Mouse (Mus musculus) left cerebral cortex, adult 2 months (tissue): ENCODE results near the gene Rab3gap2. TPM values are rescaled to one million over a fixed set of nuclear protein-coding genes. Genes with fewer than 3 reads are reported as not detected.

Experiments
- DNase-seq, 2 experiments: peaks; one replicate each; pipeline ENCODE4 v3.0.0; 2021 to 2022; ENCODE audit warnings: low spot score in 2 of 2, mixed read lengths in 1 of 2; ENCODE audit errors: extremely low spot score in 1 of 2
- H3K27ac ChIP-seq: fragments of 200-600 bp; 2 replicates; pipeline ENCODE4 v1.8.1; 2022
- H3K4me3 ChIP-seq: fragments of 200-600 bp; 2 replicates; pipeline ENCODE4 v1.8.1; 2022
- CTCF ChIP-seq: fragments of 200-600 bp; IDR thresholded peaks from 2 replicates; pipeline ENCODE4 v1.8.1; 2022; ENCODE audit warnings: antibody characterized with exemption, mild to moderate bottlenecking, moderate library complexity
- intact Hi-C: fragments of 180-260 bp; cut with DNase I; formaldehyde crosslinking; loops from one replicate; pipeline ENCODE4 v1.15.1; 2025
- total RNA-seq, 2 experiments: library from RNA; stranded (reverse); gene quantifications; 2 replicates each; pipeline ENCODE4 v1.2.3; 2021

The Rab3gap2 gene
- total RNA-seq, 2 experiments from 2014 or later: 75.3 to 84.1 TPM

DNA sequence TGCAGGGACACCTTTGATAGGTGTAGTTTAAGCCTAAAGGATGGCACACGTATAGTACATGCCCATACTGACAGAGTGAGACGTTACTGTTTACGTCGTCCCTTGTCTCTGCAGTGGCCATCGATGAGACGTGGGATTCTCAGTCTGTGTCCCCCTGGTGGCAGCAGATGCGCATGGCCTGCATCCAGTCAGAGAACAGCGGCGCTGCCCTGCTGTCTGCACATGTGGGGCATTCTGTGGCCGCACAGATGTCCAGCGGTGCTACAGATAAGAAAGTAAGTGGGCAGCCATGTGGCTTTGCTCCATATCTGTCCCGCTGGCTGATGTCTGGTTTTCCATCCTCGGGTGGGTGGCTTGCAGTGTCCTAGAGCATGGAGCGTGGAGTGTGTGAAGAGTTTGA, 58.6 kb downstream of the Rab3gap2 start:
- no peak for DNase-seq
- Histone ChIP-seq H3K27ac (no peak overlapping the region), H3K4me3 (no peak overlapping the region)
- intact Hi-C loops: no loop called here
- peak; percentile 60 for TF ChIP-seq CTCF

DNA sequence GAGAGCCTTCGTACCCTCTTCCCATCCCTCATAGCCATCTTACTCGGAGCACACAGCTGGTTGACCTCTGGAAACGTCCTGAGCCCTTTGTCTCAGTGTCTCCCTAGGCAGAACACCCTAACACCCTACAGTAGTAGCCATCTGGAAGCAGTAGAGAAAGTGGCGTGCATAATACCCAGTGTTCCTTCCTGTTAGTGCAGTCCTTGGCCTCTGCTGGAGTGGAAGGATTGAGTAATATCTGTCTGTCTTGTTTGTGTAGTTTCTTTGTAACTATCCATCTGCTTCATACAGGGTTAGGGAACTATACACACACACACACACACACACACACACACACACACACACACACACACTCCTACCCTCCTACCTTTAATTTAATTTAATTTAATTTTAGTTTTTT, 64.8 kb downstream of the Rab3gap2 start:
- TF ChIP-seq CTCF: no peak
- DNase-seq: no peak
- Histone ChIP-seq H3K27ac (no peak overlapping the region), H3K4me3 (no peak overlapping the region)
- intact Hi-C loops: no loop called here

- Histone ChIP-seq H3K4me3 (no peak overlapping the region), H3K27ac (no peak overlapping the region)
- no peak for DNase-seq
- intact Hi-C loops: no loop called here
- no peak for TF ChIP-seq CTCF
These were observed 66.6 kb downstream of the Rab3gap2 start for GRCm38 (mm10) chr1:185270403-185271097.

DNA sequence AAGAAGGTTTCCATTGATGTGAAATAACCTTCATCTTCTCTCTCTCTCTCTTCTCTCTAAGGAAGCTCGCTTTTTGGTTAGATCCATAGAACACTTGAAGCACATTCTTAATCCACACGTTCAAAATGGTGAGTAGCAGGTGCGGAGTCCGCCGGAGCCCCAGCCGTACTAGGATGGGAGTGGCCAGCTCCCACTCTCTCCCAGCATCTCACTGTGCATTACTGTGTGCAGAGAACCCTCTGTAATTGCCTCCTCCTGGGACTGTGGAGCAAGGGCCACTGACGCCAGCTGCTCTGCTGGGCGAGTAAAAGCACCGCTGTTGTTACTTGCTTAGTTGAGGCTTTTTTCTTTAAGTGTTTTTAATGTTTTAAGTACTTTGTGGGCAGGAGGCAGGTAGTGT, 67.5 kb downstream of the Rab3gap2 start:
- intact Hi-C loops: no loop called here
- DNase-seq: no peak
- H3K4me3 ChIP-seq: no peak overlapping the region
- H3K27ac ChIP-seq: no peak overlapping the region
- no peak for TF ChIP-seq CTCF

GRCm38 (mm10) chr1:185274819-185275545, 71.1 kb downstream of the Rab3gap2 start:
- intact Hi-C loops: no loop called here
- no peak overlapping the region for H3K27ac ChIP-seq
- DNase-seq: no peak

DNA sequence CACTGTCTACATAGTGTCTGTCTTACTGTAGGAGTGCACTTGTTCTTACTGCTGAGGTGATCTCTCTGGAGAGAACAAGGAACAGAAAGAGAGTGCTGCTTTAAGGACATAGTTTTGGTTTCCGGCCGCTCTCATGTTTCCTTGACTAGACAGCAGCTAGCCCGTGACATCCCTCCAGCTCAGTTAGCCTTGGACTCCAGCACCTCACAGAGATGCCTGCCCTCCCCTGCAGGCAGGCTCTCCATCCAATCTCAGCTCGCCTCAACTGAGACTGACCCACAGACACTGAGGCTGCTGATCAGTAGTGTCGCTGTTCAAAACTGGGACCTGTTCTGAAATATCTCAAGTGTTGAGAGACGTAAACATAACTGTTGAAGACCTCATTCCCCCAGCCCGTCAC, 72.1 kb downstream of the Rab3gap2 start:
- intact Hi-C loops: no loop called here
- Histone ChIP-seq H3K4me3 (no peak overlapping the region), H3K27ac (no peak overlapping the region)
- TF ChIP-seq CTCF: no peak
- no peak for DNase-seq

More at GRCm38 (mm10) chr1:185274819-185275545, 71.1 kb downstream of the Rab3gap2 start:
- no peak overlapping the region for H3K4me3 ChIP-seq
- TF ChIP-seq CTCF: no peak

DNA sequence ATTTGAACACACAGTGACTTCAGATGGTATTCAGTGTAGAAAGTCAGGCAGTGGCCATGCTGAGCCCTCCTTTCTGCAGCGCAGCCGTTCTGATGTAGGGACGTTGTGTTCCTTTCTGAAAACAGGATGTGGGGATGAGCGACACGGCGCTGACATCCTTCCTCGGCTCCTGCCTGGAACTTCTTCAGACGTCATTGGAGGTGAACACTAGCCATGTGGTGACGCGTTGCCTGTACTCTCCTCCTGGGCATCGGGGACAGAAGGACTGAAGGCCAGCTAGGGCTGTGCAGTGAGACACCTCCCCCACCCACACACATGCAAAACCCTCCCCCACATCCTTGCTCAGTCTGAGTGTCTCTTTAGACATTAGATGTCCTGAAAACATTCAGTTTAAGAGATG, 73.1 kb downstream of the Rab3gap2 start:
- H3K4me3 ChIP-seq: no peak overlapping the region
- TF ChIP-seq CTCF: no peak
- intact Hi-C loops: no loop called here

DNA sequence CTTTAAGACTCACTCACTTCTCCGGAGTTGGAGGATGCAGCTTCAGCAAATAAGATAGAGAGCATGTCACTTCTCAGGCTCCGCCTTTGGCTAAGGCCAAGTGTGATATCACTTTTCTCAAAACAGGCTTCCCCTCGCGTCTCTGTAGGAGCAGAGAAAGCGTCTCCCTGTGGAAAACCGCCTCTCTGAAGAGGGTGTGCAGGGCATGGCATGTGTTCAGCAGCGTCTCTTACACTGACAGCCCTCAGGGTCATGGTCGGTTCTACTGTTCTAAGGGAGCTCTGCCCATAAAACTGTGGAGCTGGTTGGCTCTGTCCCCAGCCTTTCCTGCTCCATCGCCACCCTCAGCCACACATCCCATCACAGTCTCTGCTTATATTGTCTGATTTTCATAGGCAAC, 75.4 kb downstream of the Rab3gap2 start:
- Histone ChIP-seq H3K27ac (no peak overlapping the region), H3K4me3 (no peak overlapping the region)
- no peak for DNase-seq
- TF ChIP-seq CTCF: no peak
- intact Hi-C loops: no loop called here

More for the DNA sequence above, 73.1 kb downstream of the Rab3gap2 start:
- no peak overlapping the region for H3K27ac ChIP-seq
- DNase-seq: no peak

DNA sequence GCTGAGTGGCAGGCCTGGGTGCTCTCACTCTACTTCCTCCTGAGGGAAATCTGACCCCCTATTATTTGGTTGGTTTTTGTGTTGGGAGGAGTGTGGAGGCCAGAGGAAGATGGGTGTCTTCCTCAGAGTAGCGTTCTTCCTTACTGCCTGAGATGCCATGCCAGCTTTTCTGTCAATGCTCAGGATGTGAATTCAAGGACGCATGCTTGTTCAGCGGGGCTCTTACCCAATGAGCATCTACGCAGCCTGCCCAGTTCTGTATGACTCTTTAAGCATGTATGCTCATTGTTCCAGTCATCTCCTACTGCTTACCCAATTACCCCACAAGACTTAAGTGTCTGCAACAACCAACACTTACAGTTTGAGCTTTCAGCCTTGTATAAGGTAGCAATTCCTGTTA, 76.7 kb downstream of the Rab3gap2 start:
- intact Hi-C loops: no loop called here
- TF ChIP-seq CTCF: no peak
- Histone ChIP-seq H3K27ac (no peak overlapping the region), H3K4me3 (no peak overlapping the region)
- DNase-seq: no peak

- no peak for DNase-seq
- no peak for TF ChIP-seq CTCF
- H3K27ac ChIP-seq: no peak overlapping the region
- intact Hi-C loops: no loop called here
- H3K4me3 ChIP-seq: no peak overlapping the region
These were observed 78.9 kb downstream of the Rab3gap2 start for GRCm38 (mm10) chr1:185282846-185283245.

GRCm38 (mm10) chr1:185283247-185283646, 79.3 kb downstream of the Rab3gap2 start:
- no peak for TF ChIP-seq CTCF
- no peak overlapping the region for H3K27ac ChIP-seq
- H3K4me3 ChIP-seq: no peak overlapping the region
- DNase-seq: no peak
- intact Hi-C loops: no loop called here

- DNase-seq: no peak
- no peak overlapping the region for H3K27ac ChIP-seq
- intact Hi-C loops: no loop called here
- no peak overlapping the region for H3K4me3 ChIP-seq
- TF ChIP-seq CTCF: no peak
These were observed 80.8 kb downstream of the Rab3gap2 start for GRCm38 (mm10) chr1:185284740-185285139.

GRCm38 (mm10) chr1:185285171-185285570, 81.3 kb downstream of the Rab3gap2 start:
- TF ChIP-seq CTCF: no peak
- intact Hi-C loops: no loop called here
- H3K27ac ChIP-seq: no peak overlapping the region
- no peak overlapping the region for H3K4me3 ChIP-seq
- DNase-seq: no peak
